Mouse (Mus musculus): ENCODE results near the gene Slc39a5.

- TF ChIP-seq POLR2A (IDR thresholded peaks at IDR 0.05; ENCODE audit: low read depth, low read length) (no peak), CTCF (IDR thresholded peaks at IDR 0.05; ENCODE audit: extremely low read depth, insufficient read length, insufficient replicate concordance, low read depth, low read length) (no peak)
These were observed 27.9 kb downstream of the Slc39a5 start for GRCm38 (mm10) chr10:128372989-128373748.
